Mouse (Mus musculus) CH12.LX (cell line): Measurements from ENCODE around the gene Zscan22. TPM values are rescaled to one million over a fixed set of nuclear protein-coding genes. Genes with fewer than 3 reads are reported as not detected.

Source experiments
- DNase-seq: peaks from one replicate; pipeline ENCODE4 v3.0.0-alpha.2; 2013; ENCODE audit errors: extremely low read depth
- H3K27ac ChIP-seq: 2 replicates; pipeline ENCODE4 v1.5.1; 2012; ENCODE audit warnings: low read depth, mild to moderate bottlenecking, control low read depth, moderate library complexity; ENCODE audit not compliant: insufficient read depth
- H3K27me3 ChIP-seq: replicated peaks from 2 replicates; pipeline ENCODE3; 2012; ENCODE audit warnings: inconsistent platforms
- H3K36me3 ChIP-seq, 2 experiments: replicated peaks in 1 of 2; 2 replicates each; pipeline versions ENCODE3 to v1.6.1; 2012; ENCODE audit warnings: inconsistent platforms in 1 of 2, low read length in 1 of 2, mild to moderate bottlenecking in 1 of 2, mixed read lengths in 1 of 2, moderate library complexity in 1 of 2; ENCODE audit not compliant: control insufficient read depth in 1 of 2, insufficient read depth in 1 of 2
- H3K4me1 ChIP-seq, 2 experiments: 2 replicates each; pipeline ENCODE4 v1.6.1; 2012; ENCODE audit warnings: inconsistent platforms in 1 of 2, moderate library complexity in 1 of 2; ENCODE audit not compliant: insufficient read depth in 2 of 2, control insufficient read depth in 1 of 2
- H3K4me2 ChIP-seq: 2 replicates; pipeline ENCODE4 v1.6.1; 2012; ENCODE audit warnings: low read depth, mild to moderate bottlenecking, control low read depth; ENCODE audit not compliant: poor library complexity, insufficient read depth, severe bottlenecking
- H3K4me3 ChIP-seq, 3 experiments: fragments of 150-350 bp in 1 of 3; sonication (generic) in 1 of 3; replicated peaks in 1 of 3; 2 replicates each; pipeline versions ENCODE3 to v1.5.1; 2011 to 2012; ENCODE audit warnings: low read depth in 2 of 3, low read length in 2 of 3, mild to moderate bottlenecking in 2 of 3, moderate library complexity in 2 of 3, control low read depth in 1 of 3, improper control_type of control experiment in 1 of 3, inconsistent platforms in 1 of 3, mixed read lengths in 1 of 3; ENCODE audit not compliant: poor library complexity in 1 of 3
- H3K79me2 ChIP-seq: replicated peaks from 2 replicates; pipeline ENCODE4 v1.6.1; 2012; ENCODE audit warnings: mild to moderate bottlenecking, moderate library complexity; ENCODE audit not compliant: control insufficient read depth, poor library complexity, insufficient read depth, severe bottlenecking; ENCODE audit errors: extremely low read depth
- H3K9ac ChIP-seq: 2 replicates; pipeline ENCODE4 v1.6.1; 2012; ENCODE audit warnings: low read depth, mild to moderate bottlenecking, control low read depth, moderate library complexity; ENCODE audit not compliant: insufficient read depth
- H3K9me3 ChIP-seq: replicated peaks from 2 replicates; pipeline ENCODE3; 2012; ENCODE audit warnings: low read length, inconsistent platforms, mixed read lengths
- BHLHE40 ChIP-seq: IDR thresholded peaks from 2 replicates; pipeline ENCODE4 v1.6.1; 2011; ENCODE audit warnings: mild to moderate bottlenecking, low read depth, low read length, improper control_type of control experiment
- CHD1 ChIP-seq: IDR thresholded peaks from 2 replicates; pipeline ENCODE4 v1.6.1; 2012; ENCODE audit warnings: low read depth, low read length, improper control_type of control experiment, inconsistent platforms
- EP300 ChIP-seq: IDR thresholded peaks from 2 replicates; pipeline ENCODE4 v1.6.1; 2011; ENCODE audit warnings: low read length, improper control_type of control experiment
- ETS1 ChIP-seq: conservative IDR thresholded peaks from 2 replicates; pipeline ENCODE4 v1.6.1; 2012; ENCODE audit warnings: low read depth, mild to moderate bottlenecking, inconsistent platforms, low read length, improper control_type of control experiment, moderate library complexity
- GABPA ChIP-seq: IDR thresholded peaks from 2 replicates; pipeline ENCODE4 v1.6.1; 2012; ENCODE audit warnings: low read depth, low read length, improper control_type of control experiment, inconsistent platforms; ENCODE audit not compliant: insufficient replicate concordance
- HCFC1 ChIP-seq: IDR thresholded peaks from 2 replicates; pipeline ENCODE4 v1.6.1; 2012; ENCODE audit warnings: low read depth, mild to moderate bottlenecking, inconsistent platforms, low read length, improper control_type of control experiment
- KAT2A ChIP-seq: IDR thresholded peaks from 2 replicates; pipeline ENCODE4 v1.6.1; 2012; ENCODE audit warnings: low read length, improper control_type of control experiment, inconsistent platforms; ENCODE audit not compliant: insufficient replicate concordance
- MEF2A ChIP-seq: IDR thresholded peaks from 2 replicates; pipeline ENCODE4 v1.6.1; 2014; ENCODE audit warnings: low read depth, mild to moderate bottlenecking, inconsistent platforms, low read length, improper control_type of control experiment, borderline replicate concordance
- MXI1 ChIP-seq: IDR thresholded peaks from 2 replicates; pipeline ENCODE4 v1.6.1; 2011; ENCODE audit warnings: mild to moderate bottlenecking, low read depth, low read length, improper control_type of control experiment
- NRF1 ChIP-seq: IDR thresholded peaks from 2 replicates; pipeline ENCODE4 v1.6.1; 2014; ENCODE audit warnings: low read depth, mild to moderate bottlenecking, inconsistent platforms, low read length, improper control_type of control experiment, moderate library complexity
- TCF12 ChIP-seq: IDR thresholded peaks from 2 replicates; pipeline ENCODE4 v1.6.1; 2014; ENCODE audit warnings: low read depth, mild to moderate bottlenecking, inconsistent platforms, low read length, improper control_type of control experiment
- ZC3H11A ChIP-seq: IDR thresholded peaks from 2 replicates; pipeline ENCODE4 v1.6.1; 2012; ENCODE audit warnings: low read depth, mild to moderate bottlenecking, inconsistent platforms, low read length, improper control_type of control experiment
- ZKSCAN1 ChIP-seq: IDR thresholded peaks from 2 replicates; pipeline ENCODE4 v1.6.1; 2012; ENCODE audit warnings: low read depth, inconsistent platforms, low read length, improper control_type of control experiment, borderline replicate concordance
- ZNF384 ChIP-seq: IDR thresholded peaks from 2 replicates; pipeline ENCODE4 v1.6.1; 2012; ENCODE audit warnings: low read depth, low read length, improper control_type of control experiment, inconsistent platforms
- dilution Hi-C: fragments of 300-500 bp; cut with MboI; formaldehyde crosslinking; loops from 2 replicates; pipeline ENCODE4 v1.14.3; 2020; ENCODE audit warnings: low sequenced_read_pairs; ENCODE audit not compliant: extremely low pct_unique_long_range_greater_than_20kb, extremely low pct_ligation_motif_present
- in situ Hi-C: fragments of 300-500 bp; cut with MboI; formaldehyde crosslinking; loops from 3 replicates; pipeline ENCODE4 v1.14.3; 2019; ENCODE audit warnings: low sequenced_read_pairs, low pct_ligation_motif_present, low pct_unique_long_range_greater_than_20kb, mixed read lengths
- polyA plus RNA-seq: library from polyadenylated mRNA; unstranded; fragments of >175 nt; gene quantifications from 2 replicates; pipeline ENCODE4 v1.2.1, GENCODE M21; 2012; ENCODE audit warnings: low read depth; ENCODE audit not compliant: insufficient read length
- total RNA-seq, 2 experiments: library from RNA; depleted of rRNA; stranded (reverse); fragments of 300-350 nt in 1 of 2; fragments of >200 nt in 1 of 2; gene quantifications; 2 replicates each; pipeline ENCODE4 v1.2.3; 2012 to 2014

The Zscan22 gene
- total and polyA plus RNA-seq, 3 experiments, result 3.2 to 8.9 (median 3.3) TPM

DNA sequence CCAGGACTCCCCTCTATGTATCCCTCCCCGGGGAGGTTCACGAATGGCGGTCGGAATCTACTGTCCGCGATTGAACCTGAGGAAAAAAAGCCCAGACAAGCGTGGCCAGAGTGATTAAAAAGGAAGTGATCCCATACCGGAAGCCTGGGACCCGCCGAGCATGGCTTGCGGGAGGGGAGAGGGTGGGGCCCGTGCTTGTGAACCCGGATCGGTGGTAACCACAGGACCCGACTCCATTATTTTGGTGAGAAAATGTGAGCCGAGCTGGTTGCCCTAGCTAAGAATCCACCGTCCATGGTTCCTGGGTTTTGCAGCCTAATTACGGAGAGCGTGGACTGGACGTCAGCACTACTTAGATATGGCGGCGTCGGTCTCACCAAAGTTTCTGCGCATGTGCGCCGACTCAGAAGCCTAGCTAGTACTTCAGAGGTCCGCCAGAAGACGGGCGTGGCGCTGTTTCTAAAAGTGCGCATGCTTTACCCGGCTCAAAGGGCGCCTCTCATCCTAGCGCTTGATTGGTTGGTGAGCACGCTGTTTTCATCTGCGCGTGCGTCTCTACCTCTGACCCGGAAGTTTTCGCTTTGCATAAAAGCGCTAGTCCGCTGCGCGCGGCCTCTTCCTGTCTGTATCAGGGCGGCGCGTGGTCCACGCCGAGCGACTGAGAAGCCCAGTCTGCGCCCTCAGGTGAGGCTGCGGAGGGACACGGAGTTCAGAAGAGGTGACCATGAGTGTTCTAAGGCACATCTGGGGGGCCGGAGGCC, 24.3 kb downstream of the Zscan22 start, which contains the start of gene Rps5 (continued):
- TF ChIP-seq GABPA (peak; percentile 56; the same call in 1 of the 2 replicates), HCFC1 (peak; percentile 94), KAT2A (peak; percentile 99), MXI1 (peak; percentile 91), BHLHE40 (no peak), CHD1 (0 out of 2 replicates have a peak, but pooled peaks have one; percentile 80), TCF12 (peak; percentile 87), ZC3H11A (no peak), NRF1 (peak; percentile 92), ETS1 (0 out of 2 replicates have a peak, but pooled peaks have one; percentile 10), ZNF384 (peak; percentile 41; the same call in 1 of the 2 replicates)

DNA sequence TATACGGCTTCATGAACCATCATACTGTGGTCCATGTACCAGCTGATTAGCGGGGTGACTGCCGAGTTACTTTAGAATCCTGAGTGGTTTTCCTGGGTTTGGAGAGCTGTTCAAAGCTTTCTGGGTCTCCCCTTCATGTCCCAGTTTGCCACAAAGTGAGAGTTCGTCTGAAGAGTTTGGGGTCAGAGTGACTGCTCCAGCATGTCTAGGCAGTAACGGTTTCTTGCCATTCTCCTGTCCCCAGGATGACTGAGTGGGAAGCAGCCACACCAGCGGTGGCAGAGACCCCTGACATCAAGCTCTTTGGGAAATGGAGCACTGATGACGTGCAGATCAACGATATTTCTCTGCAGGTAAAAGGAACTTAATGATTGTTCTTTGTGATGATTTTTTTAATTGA, 25.1 kb downstream of the Zscan22 start:
- Histone ChIP-seq H3K27me3 (no peaks in the 10 kb centered on the region), H3K9ac (peak overlapping the region; percentile 86), H3K36me3 (peaks cover 41 to 50% of the 10 kb centered on the region in 2 experiments), H3K79me2 (peaks cover 23% of the 10 kb centered on the region), H3K27ac (no peak overlapping the region), H3K4me1 (peaks cover 5 to 27% of the 10 kb centered on the region in 2 experiments), H3K9me3 (no peaks in the 10 kb centered on the region), H3K4me2 (peak overlapping the region; percentile 85), H3K4me3 (peak overlapping the region; percentile 72 to 78 (median 74))
- no peak for DNase-seq
- TF ChIP-seq NRF1 (no peak), BHLHE40 (no peak), ZC3H11A (no peak), ZKSCAN1 (no peak)
- in situ Hi-C loops (loop anchor here (10.0 kb wide), 2 partner anchors 62 to 122 kb away; no protein-coding TSS in a partner anchor), dilution Hi-C loops (no loop called here)

- Histone ChIP-seq H3K79me2 (peaks cover 23% of the 10 kb centered on the region), H3K27me3 (no peaks in the 10 kb centered on the region), H3K27ac (no peak overlapping the region), H3K36me3 (peaks cover 47 to 74% of the 10 kb centered on the region in 2 experiments), H3K4me2 (no peak overlapping the region), H3K4me1 (peaks cover 5 to 24% of the 10 kb centered on the region in 2 experiments), H3K9ac (no peak overlapping the region), H3K9me3 (no peaks in the 10 kb centered on the region), H3K4me3 (no peak overlapping the region)
- dilution Hi-C loops (no loop called here), in situ Hi-C loops (loop anchor here (10.0 kb wide), 2 partner anchors 58 to 118 kb away; no protein-coding TSS in a partner anchor)
- TF ChIP-seq TCF12 (no peak), MEF2A (no peak), MXI1 (no peak), HCFC1 (no peak), EP300 (no peak)
- no peak for DNase-seq
These were observed 28.7 kb downstream of the Zscan22 start for GRCm38 (mm10) chr7:12926316-12926715.
